Mouse (Mus musculus) liver, adult 2 months (tissue): ENCODE measurements around the gene Nhp2.

Experiments used
- CTCF ChIP-seq: fragments of 200-500 bp; IDR thresholded peaks from 2 replicates; pipeline ENCODE4 v1.5.1; 2011; ENCODE audit warnings: low read depth, low read length, control low read depth
- POLR2A ChIP-seq: fragments of 200-500 bp; IDR thresholded peaks from 2 replicates; pipeline ENCODE4 v1.6.1; 2011; ENCODE audit warnings: low read length, control low read depth; ENCODE audit not compliant: insufficient read depth; ENCODE audit errors: extremely low read depth

DNA sequence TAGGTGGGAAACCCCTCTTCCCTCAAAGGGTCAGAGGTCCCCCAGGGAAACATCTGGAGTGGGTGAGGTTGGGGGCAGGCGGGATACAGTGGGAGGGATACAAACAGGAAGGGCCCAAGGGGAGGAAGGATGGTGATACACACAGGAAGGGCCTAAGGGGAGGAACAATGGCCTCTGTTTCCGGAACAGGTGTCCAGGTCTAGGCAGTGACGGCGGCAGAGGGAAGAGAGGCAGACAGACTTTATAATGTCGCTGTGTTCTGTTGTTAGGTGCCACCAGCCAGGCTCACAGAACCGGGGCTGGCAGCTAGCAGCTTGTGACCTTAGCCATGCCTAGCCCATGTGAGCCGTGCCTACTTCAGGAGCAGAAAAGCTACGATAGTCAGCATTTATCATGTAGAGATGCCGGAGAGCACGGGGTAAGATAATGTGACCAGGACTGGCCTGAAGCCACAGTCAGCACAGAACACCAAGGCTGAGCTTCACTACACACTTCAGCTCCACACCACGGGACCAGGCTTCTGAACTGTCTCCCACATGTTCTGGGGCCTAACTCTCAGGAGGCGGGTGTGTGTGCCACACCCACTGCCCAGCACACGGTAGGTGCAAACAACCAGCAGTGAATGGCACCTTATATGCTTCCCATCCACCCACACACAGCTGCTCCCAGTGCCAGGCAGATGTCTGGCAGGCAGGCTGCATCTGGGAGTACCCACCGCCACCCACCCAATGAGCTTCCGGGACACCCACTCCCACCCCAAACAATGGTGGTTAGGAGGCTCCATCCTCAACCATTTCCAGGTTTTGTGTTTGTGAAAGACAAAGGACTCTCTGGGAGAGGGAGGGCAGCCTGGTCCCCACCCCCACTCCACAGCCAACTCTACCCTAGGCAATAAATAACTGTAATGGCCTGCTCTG lies 27.5 kb downstream of the Nhp2 start:
- no peak for TF ChIP-seq POLR2A
- TF ChIP-seq CTCF, result no peak
